Mouse (Mus musculus): ENCODE measurements around the gene Lrrc45. TPM values are rescaled to one million over a fixed set of nuclear protein-coding genes. Genes with fewer than 3 reads are reported as not detected.
"Not testable (repeated sequence)": the region's sequence is repeated elsewhere in the genome, so short reads cannot be mapped to it uniquely, and the experiment has no call there.

Gene Lrrc45
- total RNA-seq (2021) = 1 to 10 TPM; 4.0 to 4.3 TPM
- long read RNA-seq, experiment 1, partial matches to known transcripts = 0 of 3 reads
- long read RNA-seq, experiment 1, other reads (novel, unspliced or antisense) = 2 of 3 reads
- long read RNA-seq, experiment 2, partial matches to known transcripts = 0 of 3 reads
- long read RNA-seq, experiment 2, other reads (novel, unspliced or antisense) = 1 of 3 reads

- peak; percentile 98 for DNase-seq
Observed at GRCm38 (mm10) chr11:120713580-120714518, at the start of gene Lrrc45, which contains the start of gene Cenpx. Lrrc45 (plus strand) TSS chr11:120713925. Cenpx (minus strand) TSS chr11:120713738.

- DNase-seq = peak; percentile 46
Observed at GRCm38 (mm10) chr11:120665406-120665805, 48.3 kb upstream of the Lrrc45 start.

DNA sequence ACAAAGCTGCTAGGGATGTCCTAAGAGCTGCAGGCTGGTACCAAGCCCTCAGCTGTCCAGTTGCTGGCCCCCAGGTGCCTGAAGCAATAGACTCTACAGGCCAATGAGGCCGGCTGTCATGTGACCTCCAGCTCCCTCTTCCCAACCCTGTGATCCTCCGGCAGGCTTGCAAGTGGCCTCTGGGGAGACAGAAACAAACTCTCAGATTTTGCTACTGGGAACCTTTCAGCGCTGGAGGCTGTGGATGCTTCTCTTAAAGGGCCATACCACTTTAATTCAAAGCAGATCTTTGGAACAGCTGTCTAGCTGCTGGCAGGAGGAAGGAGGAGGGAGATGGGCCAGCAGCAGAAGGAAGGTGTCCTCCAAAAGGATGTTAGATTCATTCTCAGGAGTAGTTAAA, 47.1 kb upstream of the Lrrc45 start:
- DNase-seq = no peak

- DNase-seq = peak; percentile 96
Observed at GRCm38 (mm10) chr11:120672687-120673593, 40.8 kb upstream of the Lrrc45 start, which contains the start of gene Aspscr1. Aspscr1 (plus strand) TSS chr11:120672973.

GRCm38 (mm10) chr11:120673594-120674122, 40.1 kb upstream of the Lrrc45 start:
- no peak for DNase-seq

DNA sequence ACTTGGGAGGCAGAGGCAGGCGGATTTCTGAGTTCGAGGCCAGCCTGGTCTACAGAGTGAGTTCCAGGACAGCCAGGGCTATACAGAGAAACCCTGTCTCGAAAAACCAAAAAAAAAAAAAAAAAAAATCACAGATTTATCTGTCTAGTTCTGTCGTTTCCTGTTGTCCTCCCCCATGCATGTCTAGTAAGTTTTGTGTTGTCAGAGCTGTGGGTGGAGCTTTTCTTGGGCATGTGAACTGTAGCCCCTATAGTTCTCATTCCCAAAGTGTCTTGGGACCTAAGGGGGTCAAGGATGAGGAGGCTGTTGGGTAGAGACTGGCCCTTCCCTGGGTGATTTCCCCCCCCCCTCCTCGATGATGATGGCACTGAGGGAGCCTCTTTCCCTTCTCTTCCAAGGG, 37.9 kb upstream of the Lrrc45 start:
- DNase-seq = not testable (repeated sequence)

DNA sequence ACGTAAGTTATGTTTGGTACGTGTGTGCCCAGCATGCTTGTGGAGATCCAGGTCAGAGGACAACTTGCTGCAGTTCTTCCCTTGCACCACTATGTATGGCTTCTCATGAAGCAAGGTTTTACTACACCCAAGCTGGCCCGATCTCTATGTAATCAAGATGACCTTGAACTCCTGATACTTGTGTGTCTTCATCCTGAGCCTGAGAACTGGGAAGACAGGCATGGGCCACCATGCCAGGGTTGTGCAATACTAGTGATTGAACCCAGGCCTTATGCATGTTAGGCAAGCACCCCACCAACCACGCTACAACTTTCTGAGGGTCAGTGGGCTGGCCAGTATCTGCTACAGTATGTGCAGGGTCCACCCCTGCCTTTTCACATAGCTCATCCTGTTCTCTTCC, 36.8 kb upstream of the Lrrc45 start:
- no peak for DNase-seq

GRCm38 (mm10) chr11:120679909-120680308, 33.8 kb upstream of the Lrrc45 start:
- DNase-seq = no peak

DNA sequence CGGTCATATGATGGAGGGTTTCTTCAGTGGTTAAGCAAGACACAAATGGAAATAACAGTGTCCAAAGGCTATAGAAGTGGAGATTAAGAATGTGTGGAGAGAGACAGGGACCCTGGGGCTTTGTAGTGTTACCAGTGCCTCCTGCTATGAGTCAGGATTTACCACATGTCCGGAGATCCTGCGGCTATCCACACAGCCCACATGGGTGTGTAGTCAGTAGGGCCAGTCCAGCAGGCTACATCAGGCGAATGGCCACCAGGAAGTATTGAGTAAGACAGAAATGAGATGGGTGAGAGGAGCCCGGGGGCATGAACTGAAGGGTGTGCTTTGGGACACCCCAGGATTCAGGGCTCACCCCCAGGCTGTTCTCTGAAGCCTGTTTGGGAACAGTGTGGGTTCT, 31.0 kb upstream of the Lrrc45 start:
- no peak for DNase-seq

GRCm38 (mm10) chr11:120683536-120683935, 30.2 kb upstream of the Lrrc45 start:
- DNase-seq = no peak

- DNase-seq = peak; percentile 46
Observed at GRCm38 (mm10) chr11:120684086-120684485, 29.6 kb upstream of the Lrrc45 start.

DNA sequence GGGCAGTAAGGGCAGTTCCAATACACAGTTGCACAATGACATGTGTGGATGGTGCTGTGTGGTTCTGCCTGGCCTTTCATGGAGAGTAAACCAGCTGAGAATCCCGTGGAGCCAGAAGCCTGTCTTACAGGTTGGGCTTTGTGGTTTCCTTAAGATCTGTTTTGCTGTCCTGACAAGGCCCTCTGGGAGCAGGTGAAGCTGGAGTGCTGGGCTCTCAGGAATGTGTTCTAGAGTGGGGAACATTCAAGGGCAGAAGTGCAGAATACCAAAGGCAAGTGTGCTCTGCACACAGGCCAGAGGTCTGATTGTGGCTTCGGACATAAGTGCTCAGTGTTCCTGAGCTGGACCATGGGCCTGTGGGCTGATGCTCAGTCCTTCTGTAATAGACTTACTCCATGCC, 29.1 kb upstream of the Lrrc45 start:
- no peak for DNase-seq

DNA sequence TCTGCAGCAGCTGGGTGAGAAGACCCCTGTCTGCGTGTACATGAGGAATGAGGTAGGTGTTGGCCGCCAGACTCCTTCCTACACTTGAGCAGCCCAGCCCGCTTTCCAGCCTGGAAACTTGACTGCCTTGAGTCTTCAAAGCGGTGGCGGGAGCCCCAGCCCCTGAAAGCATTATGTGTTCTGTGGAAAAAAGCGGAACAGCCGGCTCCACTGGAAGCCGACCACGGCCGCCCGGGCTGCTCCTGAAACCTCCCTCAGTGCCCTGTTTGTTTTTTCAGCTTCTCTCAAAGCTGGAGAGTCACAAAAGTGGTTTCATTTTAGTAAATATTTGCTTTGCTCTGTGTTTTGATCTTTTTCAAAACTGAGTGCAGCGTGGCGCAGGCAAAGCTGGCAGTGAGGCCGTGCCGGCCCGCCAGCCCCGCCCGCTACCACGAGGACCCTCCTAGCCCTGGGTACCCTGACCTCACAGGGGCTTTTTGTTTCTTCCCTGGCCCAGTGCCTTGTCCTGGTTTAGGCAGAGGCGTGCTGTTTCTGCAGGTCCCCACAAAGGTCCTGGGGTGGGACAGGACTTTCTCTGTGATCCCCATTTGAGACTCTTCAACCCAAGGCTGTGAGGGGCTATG, 27.0 kb upstream of the Lrrc45 start:
- no peak for DNase-seq

- DNase-seq = no peak
Observed at GRCm38 (mm10) chr11:120689365-120689764, 24.4 kb upstream of the Lrrc45 start.

DNA sequence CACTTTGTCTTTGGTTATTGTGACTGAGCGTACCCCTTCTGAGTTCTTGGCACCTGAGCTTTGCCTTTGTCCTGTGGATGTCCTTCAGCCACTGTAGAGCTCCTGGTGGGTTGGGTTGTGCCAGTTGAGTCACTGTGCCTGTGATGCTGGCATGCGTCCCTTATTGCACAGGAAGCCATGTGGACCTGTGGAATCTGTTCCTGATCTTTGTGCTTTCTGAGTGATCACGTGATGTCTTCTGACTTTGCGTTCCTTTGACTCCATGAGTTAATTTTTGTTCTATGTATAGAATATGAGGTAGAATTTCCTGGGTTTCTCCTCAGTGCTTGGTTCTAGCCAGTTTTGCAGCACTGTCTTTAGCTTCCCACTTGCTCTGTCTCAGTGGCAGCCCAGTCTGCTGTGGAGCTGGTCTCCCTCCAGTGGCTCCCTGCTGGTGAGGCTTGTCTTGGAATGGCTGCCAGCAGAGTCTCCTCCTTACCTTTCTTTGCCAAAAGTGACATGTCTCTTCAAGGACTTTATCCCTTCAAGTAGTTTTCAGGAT, 21.2 kb upstream of the Lrrc45 start:
- DNase-seq = no peak

DNA sequence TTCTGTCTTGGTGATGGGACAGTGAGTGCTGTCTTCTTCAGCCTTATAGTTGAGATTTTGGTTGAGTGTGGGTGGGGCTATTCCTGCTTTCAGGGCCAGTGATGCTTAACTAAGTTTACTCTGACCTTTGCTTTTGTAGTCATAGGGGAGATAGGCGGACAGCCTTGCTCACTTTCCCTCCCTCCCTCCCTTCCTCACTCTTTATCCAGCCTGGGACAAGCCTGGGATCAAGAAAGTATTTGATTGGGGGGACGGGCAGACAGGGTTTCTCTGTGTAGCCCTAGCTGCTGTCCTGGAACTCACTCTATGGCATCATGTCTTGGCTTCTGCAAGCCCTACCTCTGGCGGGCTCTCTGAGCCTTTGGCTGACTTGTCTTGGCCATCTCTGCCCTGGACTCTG, 20.3 kb upstream of the Lrrc45 start:
- DNase-seq = no peak

- no peak for DNase-seq
Observed at GRCm38 (mm10) chr11:120695184-120695583, 18.5 kb upstream of the Lrrc45 start.

DNA sequence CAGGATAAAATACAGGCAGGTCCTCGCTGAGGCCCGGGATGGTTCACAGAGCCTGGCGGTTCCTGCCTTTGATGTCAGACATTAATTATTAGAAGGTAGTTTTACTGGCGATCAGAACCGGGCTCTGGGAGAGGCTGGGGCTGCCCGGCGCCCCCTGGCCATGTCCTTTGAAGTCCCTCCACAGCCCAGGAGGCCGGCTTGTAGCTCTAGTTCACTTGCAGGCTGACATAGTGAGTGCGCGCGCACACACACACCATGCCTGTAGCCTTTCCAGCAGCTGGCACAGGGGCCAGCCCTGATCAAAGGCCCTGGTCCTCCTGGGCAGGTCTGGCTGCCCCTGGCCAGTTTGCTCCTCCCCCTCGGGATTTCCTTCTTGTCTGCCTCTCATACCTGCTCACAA, 18.1 kb upstream of the Lrrc45 start:
- no peak for DNase-seq

- DNase-seq = no peak
Observed at GRCm38 (mm10) chr11:120696568-120696967, 17.2 kb upstream of the Lrrc45 start.

DNA sequence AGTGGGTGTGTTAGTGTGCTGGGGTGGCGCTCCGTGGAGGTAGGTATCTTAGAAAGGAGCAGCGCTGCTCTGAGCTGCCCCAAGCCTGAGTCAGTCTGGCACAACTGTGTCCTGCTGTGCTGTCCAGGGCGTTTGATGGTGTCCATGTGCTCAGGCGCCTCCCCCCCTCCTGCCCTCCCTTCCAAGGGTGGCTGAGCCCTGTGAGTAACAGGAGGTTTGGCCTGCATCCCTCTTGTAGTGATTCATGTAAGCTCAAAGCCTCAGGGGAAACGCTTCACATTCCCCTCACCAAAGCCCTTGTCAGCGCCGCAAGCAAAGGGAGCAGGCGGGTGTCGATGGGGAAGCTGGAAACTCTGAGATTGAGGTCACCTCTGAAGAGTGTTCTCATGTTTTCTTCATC, 16.0 kb upstream of the Lrrc45 start:
- DNase-seq = peak; percentile 79
